Mouse (Mus musculus): ENCODE measurements around the gene Exoc5.

Gene Exoc5

DNA sequence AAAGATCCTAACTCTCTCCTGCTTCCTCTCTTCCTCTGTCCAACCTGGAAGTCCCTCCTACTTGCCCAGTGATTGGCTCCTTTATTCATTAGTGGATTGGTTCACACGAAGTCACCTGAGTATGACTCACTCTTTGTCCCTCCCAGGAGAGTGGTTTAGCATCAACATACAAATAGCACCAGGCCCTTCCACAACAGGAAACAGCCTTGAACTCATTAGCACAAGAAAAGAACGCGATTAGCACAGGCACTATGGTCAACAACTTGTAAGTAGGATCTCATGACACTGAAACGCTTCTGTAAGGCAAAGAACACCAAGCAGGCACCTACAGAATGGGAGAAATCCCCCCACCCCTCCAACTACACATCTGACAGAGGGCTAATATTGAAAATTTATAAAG is 67.7 kb downstream of the Exoc5 start:
- no peak for DNase-seq

DNA sequence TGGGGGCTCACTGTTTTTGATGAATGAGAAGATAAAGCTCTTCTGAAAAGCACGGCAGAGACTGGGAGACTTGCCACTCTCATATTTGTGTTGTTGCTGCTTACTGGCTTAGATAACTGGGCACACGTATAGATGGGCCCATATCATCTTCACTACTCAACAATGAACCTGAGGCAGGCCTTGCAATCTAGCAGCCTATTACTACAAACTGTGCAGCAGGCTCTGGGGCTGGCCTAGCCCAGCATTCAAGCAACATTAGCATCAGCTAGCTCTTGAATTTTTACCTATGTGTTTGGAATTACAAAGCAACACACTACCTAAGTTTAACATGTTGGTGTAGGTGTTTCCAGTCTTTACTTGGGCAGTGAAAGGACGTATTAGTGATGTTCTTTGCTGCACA is 72.6 kb downstream of the Exoc5 start:
- no peak for DNase-seq

DNA sequence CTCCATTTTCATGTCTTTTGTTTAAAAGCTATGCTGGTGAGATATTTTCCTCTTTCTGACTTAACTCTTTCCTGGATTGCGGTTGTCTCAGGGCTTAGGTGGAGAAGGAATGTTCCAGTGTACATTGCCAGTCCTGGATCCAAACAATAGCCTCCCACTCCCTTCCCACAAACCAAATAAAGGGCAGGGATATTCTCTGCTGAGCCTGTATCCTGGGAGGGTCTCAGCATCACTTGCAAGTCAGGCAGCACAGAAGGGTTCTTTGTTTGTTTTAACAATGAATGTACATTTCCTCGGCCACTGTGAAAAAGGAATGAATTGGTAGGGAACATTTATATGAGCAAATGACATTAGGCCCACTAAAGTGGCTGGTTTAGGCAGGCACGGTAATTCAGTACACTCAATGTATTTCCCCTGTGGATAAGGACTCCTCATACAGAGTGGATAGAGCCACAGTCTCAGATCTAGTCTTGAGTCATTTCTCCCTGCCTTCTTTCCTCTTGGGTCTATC is 74.3 kb downstream of the Exoc5 start:
- no peak for DNase-seq

DNA sequence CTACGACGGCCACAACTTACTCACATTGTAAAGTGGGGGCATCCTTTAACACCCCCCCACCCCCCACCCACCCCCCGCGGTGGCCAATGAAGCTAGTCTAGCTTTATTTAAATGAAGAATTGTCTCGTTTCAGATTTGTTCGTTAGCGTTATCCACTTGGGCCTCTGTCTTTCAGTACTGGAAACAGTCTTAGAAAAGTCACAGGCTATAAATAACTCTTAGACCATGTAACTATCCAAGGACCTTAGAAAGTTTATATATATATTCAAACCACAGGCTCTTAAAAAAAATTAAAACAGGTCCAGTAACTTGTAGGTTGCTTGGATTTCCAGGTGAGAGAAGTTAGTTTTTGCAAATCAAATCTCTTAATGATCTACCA is 75.3 kb downstream of the Exoc5 start:
- no peak for DNase-seq

DNA sequence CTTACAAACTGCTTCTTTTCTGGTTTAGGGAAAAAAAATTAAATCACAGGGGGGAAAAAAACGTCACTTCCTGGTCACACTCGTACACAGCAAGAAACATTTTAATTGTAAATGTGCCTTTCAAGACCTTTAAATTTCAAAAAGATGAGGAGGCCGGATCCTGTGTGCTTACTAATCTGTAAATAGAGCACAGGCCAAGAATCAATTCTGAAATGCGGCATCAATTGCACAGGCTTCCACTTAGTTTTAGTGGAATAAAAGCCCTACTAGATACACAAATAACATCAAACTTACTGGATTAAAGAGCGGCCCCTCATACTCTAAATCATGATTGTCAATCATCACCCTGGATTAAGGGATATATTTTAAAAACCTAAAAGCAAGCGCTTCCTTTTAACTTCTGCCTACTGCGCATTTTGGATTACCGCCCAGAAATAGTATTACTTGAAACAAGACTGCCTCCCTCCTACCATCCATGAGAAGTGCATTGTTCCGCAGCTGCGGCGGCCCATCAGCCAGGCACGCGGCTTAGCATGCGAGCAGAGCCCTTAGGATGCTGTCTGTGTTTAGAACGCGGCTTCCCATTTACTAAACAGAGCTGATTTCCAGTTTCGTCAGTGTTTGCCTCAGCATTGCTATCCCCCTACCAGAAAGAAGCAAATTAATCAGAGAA is 75.8 kb downstream of the Exoc5 start:
- peak; percentile 57 for DNase-seq

DNA sequence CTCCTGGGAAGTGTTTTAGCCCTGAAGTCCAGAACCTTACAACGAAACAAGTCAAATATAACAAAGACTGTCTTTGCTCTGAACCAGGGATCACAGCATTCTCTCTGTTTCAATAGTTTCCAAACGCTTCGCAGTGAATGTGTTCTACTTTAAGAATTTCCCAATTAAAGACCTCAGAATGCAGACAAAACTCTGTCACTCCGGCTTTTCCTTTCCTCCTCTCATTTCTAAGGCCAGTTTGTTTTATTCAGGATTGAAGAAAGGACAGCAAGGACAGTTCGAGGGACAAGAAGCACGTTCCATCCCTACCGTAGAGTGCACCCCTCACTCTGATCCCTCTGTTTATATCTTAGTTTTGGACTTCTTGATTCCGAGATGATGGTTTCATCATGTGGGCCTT is 76.6 kb downstream of the Exoc5 start:
- DNase-seq: no peak

DNA sequence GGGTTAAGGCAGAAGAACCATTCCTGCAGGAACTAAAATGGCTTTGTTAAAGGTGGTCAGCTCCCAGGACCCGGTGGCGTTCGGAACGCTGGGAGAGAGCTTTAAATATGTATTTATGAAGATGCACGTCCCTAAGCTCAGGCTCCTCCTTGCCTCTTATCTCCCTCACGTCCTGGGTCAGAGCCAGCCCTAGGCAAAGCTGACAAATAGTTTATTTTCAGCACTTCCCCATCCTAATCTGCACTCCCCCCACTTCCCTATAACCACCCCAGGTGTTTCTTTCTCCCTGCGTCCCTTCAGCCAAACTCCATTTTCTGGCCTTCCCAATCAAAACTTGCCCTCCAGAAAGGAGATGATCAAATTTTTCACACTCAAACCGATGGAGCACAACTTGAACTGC is 80.2 kb downstream of the Exoc5 start:
- no peak for DNase-seq

DNA sequence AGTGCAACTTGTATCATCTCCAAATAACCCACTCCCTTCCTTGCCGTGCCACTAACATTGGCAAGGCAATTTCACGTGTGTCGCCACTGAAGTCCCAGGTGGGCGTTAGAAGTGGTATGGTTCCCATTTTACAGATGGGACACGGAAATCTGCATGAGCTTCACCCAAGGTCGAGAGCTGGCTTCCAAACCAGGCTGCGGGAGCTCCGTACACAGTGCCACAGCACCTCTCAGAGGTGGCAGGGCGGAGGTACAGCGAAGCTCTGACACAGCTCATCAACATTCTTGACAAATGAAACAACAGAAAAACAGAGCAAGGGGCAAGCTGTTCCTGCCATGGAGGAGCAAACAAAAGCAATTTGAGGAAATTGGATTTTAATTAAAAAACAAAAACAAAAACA is 80.8 kb downstream of the Exoc5 start:
- peak; percentile 8 for DNase-seq

DNA sequence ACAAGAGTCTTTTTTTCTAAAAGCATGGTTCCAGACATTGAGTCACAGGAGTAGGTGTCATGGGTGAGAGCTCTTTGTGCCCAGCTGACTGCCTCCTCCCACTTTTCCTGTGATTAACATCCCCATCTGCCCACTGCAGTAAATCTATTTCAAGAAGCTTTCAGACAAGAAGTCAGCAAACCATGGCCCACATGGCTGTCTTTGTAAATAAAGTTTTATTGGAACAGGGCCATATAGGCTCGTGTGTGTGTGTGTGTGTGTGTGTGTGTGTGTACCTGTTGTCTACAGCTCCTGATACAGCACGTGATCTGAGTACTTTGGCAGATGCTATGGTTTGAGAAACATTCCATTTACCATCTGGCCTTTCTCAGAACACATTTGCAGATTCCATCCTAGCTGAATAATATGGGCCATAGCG is 87.5 kb downstream of the Exoc5 start:
- DNase-seq: no peak

DNA sequence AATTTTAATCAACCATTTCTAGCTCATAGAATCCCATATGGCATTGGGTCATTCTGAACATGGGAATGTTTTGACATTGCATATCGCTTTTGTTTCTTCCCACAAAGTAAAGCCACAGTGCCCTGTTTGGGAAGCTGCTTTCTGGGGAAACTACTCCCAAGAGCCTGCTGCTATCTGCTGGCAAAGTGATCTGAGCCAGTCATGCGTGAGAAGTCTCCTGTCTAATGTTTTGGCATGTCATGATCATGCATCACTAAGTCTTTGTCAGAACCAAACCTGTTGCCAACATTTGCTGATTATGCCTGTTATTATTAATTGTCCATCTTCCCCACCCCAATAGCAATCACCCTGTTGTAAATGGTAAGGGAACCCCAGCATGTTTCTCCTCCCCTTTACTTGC is 94.9 kb downstream of the Exoc5 start:
- no peak for DNase-seq

DNA sequence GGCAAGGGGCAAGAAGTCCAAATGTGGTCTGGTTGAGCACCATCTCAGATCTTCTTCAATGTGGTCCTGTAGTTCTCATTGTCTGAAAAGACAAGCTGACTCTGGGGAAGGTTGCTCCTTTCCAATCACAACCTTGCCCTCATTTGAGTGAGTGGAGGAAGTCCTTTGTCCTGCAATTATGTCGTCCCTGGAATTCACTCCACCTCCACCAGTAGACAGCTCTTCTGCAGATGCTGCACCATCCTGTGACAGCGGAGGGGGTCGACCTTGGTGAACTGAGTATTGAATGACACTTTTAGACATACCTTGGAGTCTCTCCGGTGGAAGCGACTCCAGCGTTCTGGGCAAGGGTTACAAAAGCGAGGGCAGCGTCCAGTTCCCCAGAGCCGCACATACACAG is 97.8 kb downstream of the Exoc5 start:
- no peak for DNase-seq

Data from kidney, postnatal 14 days (tissue).